Mouse (Mus musculus) liver, embryonic 13.5 days (tissue): ENCODE results near the gene Slc47a2. TPM values are rescaled to one million over a fixed set of nuclear protein-coding genes. Genes with fewer than 3 reads are reported as not detected.

Source experiments
- ATAC-seq: fragments of 200-750 bp; cut with Nextera tagmentation; 2 replicates; pipeline ENCODE4 v1.8.0; 2017; ENCODE audit warnings: low read depth, mild to moderate bottlenecking, moderate number of reproducible peaks, moderate library complexity
- DNase-seq: peaks from one replicate; pipeline ENCODE4 v3.0.0; 2022
- H3K27ac ChIP-seq: fragments of 300-500 bp; sonication (generic); 2 replicates; pipeline ENCODE4 v1.5.1; 2015; ENCODE audit warnings: moderate library complexity, mild to moderate bottlenecking, inconsistent platforms
- H3K27me3 ChIP-seq: fragments of 300-500 bp; sonication (generic); 2 replicates; pipeline ENCODE4 v1.6.1; 2015; ENCODE audit warnings: mild to moderate bottlenecking, inconsistent platforms
- H3K36me3 ChIP-seq: fragments of 300-500 bp; sonication (generic); 2 replicates; pipeline ENCODE4 v1.6.1; 2015; ENCODE audit warnings: mild to moderate bottlenecking, inconsistent platforms
- H3K4me1 ChIP-seq: fragments of 300-500 bp; sonication (generic); replicated peaks from 2 replicates; pipeline ENCODE4 v1.6.1; 2015; ENCODE audit warnings: inconsistent platforms
- H3K4me2 ChIP-seq: fragments of 300-500 bp; sonication (generic); 2 replicates; pipeline ENCODE4 v1.6.1; 2015; ENCODE audit warnings: inconsistent platforms, mild to moderate bottlenecking, moderate library complexity
- H3K4me3 ChIP-seq: fragments of 300-500 bp; sonication (generic); replicated peaks from 2 replicates; pipeline ENCODE4 v1.5.1; 2015; ENCODE audit warnings: mild to moderate bottlenecking, inconsistent platforms
- H3K9ac ChIP-seq: fragments of 300-500 bp; sonication (generic); 2 replicates; pipeline ENCODE4 v1.6.1; 2015; ENCODE audit warnings: mild to moderate bottlenecking, inconsistent platforms
- H3K9me3 ChIP-seq: fragments of 300-500 bp; sonication (generic); replicated peaks from 2 replicates; pipeline ENCODE4 v1.6.1; 2016; ENCODE audit warnings: inconsistent platforms
- WGBS: fragments of 180-500 bp; shearing (Covaris S2); methylation state at CpG from one replicate; pipeline ENCODE4 v1.1.7; 2015; ENCODE audit not compliant: insufficient replicate concordance; 5-methylcytosine and 5-hydroxymethylcytosine counted together
- polyA plus RNA-seq: library from polyadenylated mRNA; unstranded; fragments of >200 nt; fragmentation: Nextera tagmentation; extraction: Ambion mirVana; gene quantifications from 2 replicates; pipeline ENCODE4 v1.2.1, GENCODE M21; 2015

Slc47a2 gene
- polyA plus RNA-seq, 1 experiment from 2014 or later, result 0.09 TPM

DNA sequence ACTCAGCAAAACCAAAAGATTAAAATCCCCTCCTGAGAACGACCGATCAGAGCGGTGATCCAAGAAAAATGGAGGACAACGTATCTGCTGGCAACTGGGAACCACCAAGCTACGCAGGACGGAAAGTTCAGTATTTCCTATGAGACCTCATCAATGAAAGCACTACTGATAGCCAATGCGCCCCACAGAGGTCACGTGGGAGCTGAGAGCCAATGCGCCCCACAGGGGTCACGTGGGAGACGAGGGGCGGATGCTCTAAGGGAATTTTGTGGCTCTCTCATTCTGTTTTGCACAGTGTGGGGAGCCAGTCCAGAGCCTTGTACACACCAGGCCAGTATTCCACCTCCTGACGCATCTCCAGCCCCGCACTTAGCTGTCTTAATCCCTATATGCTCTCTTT lies 80.1 kb downstream of the Slc47a2 start:
- Histone ChIP-seq H3K4me1 (peaks cover 28% of the 10 kb centered on the region), H3K9ac (no peak overlapping the region), H3K36me3 (peaks cover 59% of the 10 kb centered on the region), H3K27ac (no peak overlapping the region), H3K4me3 (no peak overlapping the region), H3K27me3 (no peaks in the 10 kb centered on the region), H3K4me2 (no peak overlapping the region), H3K9me3 (no peaks in the 10 kb centered on the region)
- WGBS, result 83% methylated on average over 14 of the region's 14 CpGs
- no peak for ATAC-seq
- no peak for DNase-seq

DNA sequence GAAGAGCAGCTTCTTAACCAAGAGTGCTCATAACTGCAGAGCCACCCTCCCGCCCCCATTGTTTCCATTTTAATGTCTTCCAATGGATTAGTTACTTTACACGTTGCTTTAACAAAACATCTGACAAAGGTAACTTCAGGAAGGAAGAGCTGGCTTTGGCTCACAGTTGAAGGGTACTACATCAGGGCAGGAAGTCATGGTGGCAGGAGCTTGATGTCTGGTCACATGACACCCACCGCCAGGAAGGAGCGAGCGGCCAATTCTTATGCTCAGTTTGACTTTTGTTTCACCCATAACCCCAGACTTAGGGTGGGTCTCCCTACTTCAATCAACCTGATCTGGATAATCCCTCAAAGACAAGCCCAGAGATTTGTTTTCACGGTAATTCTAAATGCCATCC lies 83.6 kb downstream of the Slc47a2 start:
- Histone ChIP-seq H3K27ac (no peak overlapping the region), H3K4me2 (no peak overlapping the region), H3K27me3 (no peaks in the 10 kb centered on the region), H3K4me3 (no peak overlapping the region), H3K36me3 (peaks cover 70% of the 10 kb centered on the region), H3K9ac (no peak overlapping the region), H3K4me1 (peaks cover 4% of the 10 kb centered on the region; the same call in 1 of the 2 replicates), H3K9me3 (no peaks in the 10 kb centered on the region)
- WGBS, result 82% methylated on average over 6 of the region's 6 CpGs
- DNase-seq (no peak), ATAC-seq (no peak)

DNA sequence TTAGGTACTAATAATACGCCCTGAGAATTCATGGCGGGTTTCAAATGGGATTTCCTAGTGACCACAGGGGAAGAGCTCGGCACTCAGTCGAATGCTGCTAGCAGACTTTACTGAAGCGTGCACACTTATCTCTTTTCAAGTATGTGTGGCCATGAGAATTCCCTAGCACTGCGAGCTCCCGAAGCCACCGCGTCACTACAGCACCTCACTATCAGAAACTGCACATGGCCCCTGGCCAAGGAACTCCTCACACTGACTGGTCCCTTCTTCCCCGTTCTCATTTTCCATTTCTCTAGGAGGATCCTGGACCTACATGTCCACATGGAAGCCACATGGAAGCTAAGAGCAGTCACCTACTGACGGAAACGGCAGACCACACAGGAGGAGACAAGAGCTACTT lies 89.9 kb downstream of the Slc47a2 start:
- no peak overlapping the region for H3K9ac ChIP-seq
- H3K4me3 ChIP-seq, result no peak overlapping the region
- no peak overlapping the region for H3K4me2 ChIP-seq
- ATAC-seq (no peak), DNase-seq (no peak)
- no peak overlapping the region for H3K27ac ChIP-seq
- 0 out of 2 replicates have a peak, but pooled peaks cover 4% of the 10 kb centered on the region for H3K4me1 ChIP-seq
- WGBS, result 74% methylated on average over 12 of the region's 12 CpGs
- H3K9me3 ChIP-seq, result no peaks in the 10 kb centered on the region
- no peaks in the 10 kb centered on the region for H3K27me3 ChIP-seq
- H3K36me3 ChIP-seq, result peaks cover 62% of the 10 kb centered on the region

DNA sequence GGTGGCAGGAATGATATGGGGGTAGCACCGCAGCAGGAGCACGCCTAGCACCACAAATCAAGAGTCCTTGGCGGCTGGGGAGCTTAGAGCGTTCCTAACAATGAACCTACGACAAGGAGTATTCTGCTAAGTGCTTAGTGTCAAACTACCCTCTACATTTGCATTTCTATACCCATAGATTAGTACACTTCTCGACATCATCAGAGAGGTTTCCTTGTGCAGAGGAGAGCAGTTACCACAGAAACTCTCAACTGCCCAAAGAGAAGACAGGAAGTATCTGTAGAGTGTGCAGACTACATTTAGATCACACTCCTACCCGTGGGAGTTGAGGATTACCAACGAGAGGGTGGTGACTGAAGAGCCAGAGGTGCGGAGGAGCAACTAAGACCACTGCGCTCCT lies 90.9 kb downstream of the Slc47a2 start:
- no peaks in the 10 kb centered on the region for H3K27me3 ChIP-seq
- peaks cover 59% of the 10 kb centered on the region for H3K36me3 ChIP-seq
- ATAC-seq, result no peak
- 78% methylated on average over 10 of the region's 10 CpGs for WGBS
- DNase-seq, result no peak
- no peak overlapping the region for H3K4me3 ChIP-seq
- no peak overlapping the region for H3K9ac ChIP-seq
- 0 out of 2 replicates have a peak, but pooled peaks cover 4% of the 10 kb centered on the region for H3K4me1 ChIP-seq
- H3K9me3 ChIP-seq, result no peaks in the 10 kb centered on the region
- no peak overlapping the region for H3K4me2 ChIP-seq
- no peak overlapping the region for H3K27ac ChIP-seq

Other genes starting within 250 kb of the Slc47a2 start
- gene Tnfrsf13b, start 216.1 kb downstream of the Slc47a2 start, polyA plus RNA-seq, result 2.9 and 3.3 TPM in 2 replicates
- gene Usp22, start 167.8 kb downstream of the Slc47a2 start, polyA plus RNA-seq, result 14.7 and 15.9 TPM in 2 replicates
- gene Aldh3a1, start 135.3 kb downstream of the Slc47a2 start, polyA plus RNA-seq, result 0.06 TPM in 1 of 2 replicates, not detected in the other
- 21.1 and 24.2 TPM in 2 replicates for gene Aldh3a2, start 75.4 kb downstream of the Slc47a2 start, polyA plus RNA-seq
- gene Slc47a1, start 35.5 kb upstream of the Slc47a2 start, polyA plus RNA-seq, result 6.0 and 7.1 TPM in 2 replicates
- gene Rnf112, start 111.3 kb upstream of the Slc47a2 start, polyA plus RNA-seq, result 0.06 and 0.09 TPM in 2 replicates
- gene Mfap4, start 142.6 kb upstream of the Slc47a2 start, polyA plus RNA-seq, result 8.4 and 9.3 TPM in 2 replicates
- 7.2 and 8.8 TPM in 2 replicates for gene Mapk7, start 151.5 kb upstream of the Slc47a2 start, polyA plus RNA-seq
- 2.1 and 4.0 TPM in 2 replicates for gene B9d1, start 162.3 kb upstream of the Slc47a2 start, polyA plus RNA-seq
- gene Epn2, start 236.8 kb upstream of the Slc47a2 start, polyA plus RNA-seq, result 2.5 and 3.1 TPM in 2 replicates